Mouse (Mus musculus) inflammation-experienced regulatory T-cells (primary cell): ENCODE data around the gene Cdk11b. TPM values are rescaled to one million over a fixed set of nuclear protein-coding genes. Genes with fewer than 3 reads are reported as not detected.

ENCODE experiments used
- polyA plus RNA-seq, 2 experiments: library from polyadenylated mRNA; unstranded; fragments of 100-300 nt; shearing (Covaris generic); gene quantifications; one replicate each; pipeline ENCODE4 v1.2.1; 2017

The Cdk11b gene
- polyA plus RNA-seq: 100 to 1,000 TPM; 137 to 173 TPM

GRCm38 (mm10) chr4:155624338-155625291, at the start of gene Cdk11b:
Gene Cdk11b (plus strand): TSS chr4:155624854.

GRCm38 (mm10) chr4:155601091-155601996, 23.3 kb upstream of the Cdk11b start, which contains the start of gene Slc35e2:
Gene Slc35e2 (plus strand): TSS chr4:155601416.

GRCm38 (mm10) chr4:155645308-155645707, 20.7 kb downstream of the Cdk11b start, which contains the start of gene Gm10563:
Gene Gm10563 (minus strand): TSS chr4:155645408.

GRCm38 (mm10) chr4:155653086-155653450, 28.4 kb downstream of the Cdk11b start, which contains the start of gene Mmp23:
Gene Mmp23 (minus strand): TSS chr4:155653384.

GRCm38 (mm10) chr4:155668689-155669597, 44.3 kb downstream of the Cdk11b start, which contains the start of gene Mib2:
Gene Mib2 (minus strand): TSS chr4:155669198.

GRCm38 (mm10) chr4:155694111-155694481, 69.4 kb downstream of the Cdk11b start, which contains the start of gene Fndc10:
Gene Fndc10 (plus strand): TSS chr4:155694342.

Other genes starting within 250 kb of the Cdk11b start
- 1 to 10 TPM in 1 of 2 experiments, under 1 TPM in 1; 0.46 to 2.0 TPM for gene Gabrd, start 226.7 kb upstream of the Cdk11b start, polyA plus RNA-seq
- 1 to 10 TPM in 1 of 2 experiments, under 1 TPM in 1; 0.86 to 3.1 TPM for gene Cfap74, start 215.7 kb upstream of the Cdk11b start, polyA plus RNA-seq
- gene Tmem52, start 155.7 kb upstream of the Cdk11b start, polyA plus RNA-seq: not detected
- 100 to 1,000 TPM; 372 to 422 TPM for gene Gnb1, start 133.5 kb upstream of the Cdk11b start, polyA plus RNA-seq
- gene Nadk, start 62.5 kb upstream of the Cdk11b start, polyA plus RNA-seq: 100 to 1,000 TPM; 129 to 132 TPM
- gene Slc35e2, start 23.4 kb upstream of the Cdk11b start, polyA plus RNA-seq: 10 to 100 TPM in 1 of 2 experiments, 1 to 10 TPM in 1; 9.9 to 12.0 TPM
- gene Gm10563, start 20.6 kb downstream of the Cdk11b start, polyA plus RNA-seq: not detected
- gene Mmp23, start 28.5 kb downstream of the Cdk11b start, polyA plus RNA-seq: under 1 TPM; 0.71 to 0.90 TPM
- gene Mib2, start 44.3 kb downstream of the Cdk11b start, polyA plus RNA-seq: 10 to 100 TPM; 42.2 to 82.6 TPM
- 10 to 100 TPM; 11.3 to 18.9 TPM for gene Fndc10, start 69.5 kb downstream of the Cdk11b start, polyA plus RNA-seq
- gene Ssu72, start 79.9 kb downstream of the Cdk11b start, polyA plus RNA-seq: 100 to 1,000 TPM; 152 to 154 TPM
- gene Tmem240, start 109.9 kb downstream of the Cdk11b start, polyA plus RNA-seq: under 1 TPM; 0.84 to 0.94 TPM
- gene Atad3a, start 136.2 kb downstream of the Cdk11b start, polyA plus RNA-seq: 10 to 100 TPM; 70.7 to 72.2 TPM
- gene Vwa1, start 149.8 kb downstream of the Cdk11b start, polyA plus RNA-seq: 1 to 10 TPM in 1 of 2 experiments, under 1 TPM in 1; 0.25 to 2.2 TPM
- gene Tmem88b, start 161.0 kb downstream of the Cdk11b start, polyA plus RNA-seq: under 1 TPM in 1 of 2 experiments, not detected in 1; 0.05 TPM
- 1 to 10 TPM in 1 of 2 experiments, not detected in 1; 2.5 TPM for gene Ankrd65, start 165.6 kb downstream of the Cdk11b start, polyA plus RNA-seq
- 100 to 1,000 TPM; 104 to 112 TPM for gene Mrpl20, start 178.0 kb downstream of the Cdk11b start, polyA plus RNA-seq
- gene Ccnl2, start 187.6 kb downstream of the Cdk11b start, polyA plus RNA-seq: 100 to 1,000 TPM; 255 to 303 TPM
- gene Aurkaip1, start 206.4 kb downstream of the Cdk11b start, polyA plus RNA-seq: 100 to 1,000 TPM; 176 to 179 TPM
- 10 to 100 TPM in 1 of 2 experiments, 1 to 10 TPM in 1; 2.9 to 10.7 TPM for gene Mxra8, start 214.8 kb downstream of the Cdk11b start, polyA plus RNA-seq
- 10 to 100 TPM; 59.9 to 70.5 TPM for gene Dvl1, start 222.5 kb downstream of the Cdk11b start, polyA plus RNA-seq
- under 1 TPM; 0.62 to 0.66 TPM for gene Tas1r3, start 238.5 kb downstream of the Cdk11b start, polyA plus RNA-seq
- 10 to 100 TPM; 13.5 to 14.5 TPM for gene Cptp, start 244.6 kb downstream of the Cdk11b start, polyA plus RNA-seq
- 100 to 1,000 TPM; 104 to 139 TPM for gene Ints11, start 244.7 kb downstream of the Cdk11b start, polyA plus RNA-seq